Mouse (Mus musculus): ENCODE data around the gene Pdpk1.

DNA sequence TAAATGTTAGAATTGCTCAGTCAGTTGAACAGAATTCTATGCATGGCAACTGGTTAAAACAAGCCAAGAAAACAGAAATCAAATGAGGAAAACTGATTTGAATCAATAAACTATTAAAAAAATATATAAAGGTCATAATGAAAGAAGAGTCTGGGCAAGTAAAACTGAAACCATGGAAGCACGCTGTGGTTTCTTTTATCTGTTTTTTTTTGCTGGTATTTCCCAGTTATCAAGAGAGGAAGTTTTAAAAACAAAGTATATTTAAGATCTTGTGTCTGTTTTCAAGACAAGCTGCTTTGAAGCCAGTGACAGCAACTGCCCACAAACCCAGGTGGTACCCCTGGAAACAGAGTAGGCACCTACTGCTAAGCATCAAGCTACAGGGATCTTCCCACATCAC lies 60.1 kb downstream of the Pdpk1 start:
- TF ChIP-seq HCFC1 (IDR thresholded peaks at IDR 0.05; ENCODE audit: borderline replicate concordance, insufficient read depth, low read length): no peak
- TF ChIP-seq CHD2 (IDR thresholded peaks at IDR 0.05; ENCODE audit: low read depth, low read length): no peak
- no peak for TF ChIP-seq ZC3H11A (IDR thresholded peaks at IDR 0.05; ENCODE audit: borderline replicate concordance, low read depth, low read length)

Measured in ES-E14 (cell line).